ENCODE assay signal across 9 mouse cellular contexts in genomic region chr11:88613771-88614526, GRCm38 (mm10).
DNase-seq lines count a peak whose midpoint lies in the region; ATAC-seq and TF ChIP-seq lines count a peak whose summit lies in the region.
"Had no signal": no experiment of that assay in that cellular context is flagged by ENCODE, and none has a peak within 500 bp of the region (broad histone marks: within the 10 kb centered on the region; RNA-seq: fewer than 3 reads in every experiment).

No protein-coding gene starts in this region.

- H3K4me2 ChIP-seq in heart, embryonic 11.5 days, result peak overlapping the region; percentile 25; the same call in 1 of the 2 replicates
- no peak overlapping the region for H3K4me2 ChIP-seq in midbrain, embryonic 13.5 days (replicated peaks)
- H3K4me2 ChIP-seq: limb, embryonic 13.5 days had no signal

- TF ChIP-seq CTCF in left cerebral cortex, adult 2 months (IDR thresholded peaks at IDR 0.05), result no peak

- intact Hi-C loops in left cerebral cortex, adult 2 months (cut with DNase I), result no loop called here
- intact Hi-C loops in left cerebral cortex, postnatal 4 days (cut with DNase I), result no loop called here

- peak overlapping the region; percentile 67 for H3K27ac ChIP-seq in left cerebral cortex, adult 2 months
- peak overlapping the region; percentile 77 for H3K27ac ChIP-seq in heart, embryonic 11.5 days (ENCODE audit: low read depth, low read length)
- H3K27ac ChIP-seq in limb, embryonic 10.5 days, result peak overlapping the region; percentile 23; the same call in 1 of the 2 replicates
- peak overlapping the region; percentile 25; the same call in 1 of the 2 replicates for H3K27ac ChIP-seq in midbrain, embryonic 13.5 days
- H3K27ac ChIP-seq: limb, embryonic 13.5 days had no signal

- no peak overlapping the region for H3K4me3 ChIP-seq in left cerebral cortex, adult 2 months
- H3K4me3 ChIP-seq in heart, embryonic 11.5 days (ENCODE audit: low read depth, low read length), result no peak overlapping the region
- no peak overlapping the region for H3K4me3 ChIP-seq in limb, embryonic 10.5 days
- H3K4me3 ChIP-seq in midbrain, embryonic 13.5 days (replicated peaks), result no peak overlapping the region
- H3K4me3 ChIP-seq: limb, embryonic 13.5 days had no signal

- H3K36me3 ChIP-seq in heart, embryonic 11.5 days (ENCODE audit: control insufficient read depth, insufficient read depth, low read length), result no peaks in the 10 kb centered on the region
- peaks cover 51% of the 10 kb centered on the region for H3K36me3 ChIP-seq in limb, embryonic 10.5 days
- H3K36me3 ChIP-seq in midbrain, embryonic 13.5 days, result 0 out of 2 replicates have a peak, but pooled peaks cover 2% of the 10 kb centered on the region

- 38% methylated on average over 11 of the region's 11 CpGs for WGBS in heart, embryonic 11.5 days (ENCODE audit: insufficient replicate concordance)
- 87% methylated on average over 11 of the region's 11 CpGs for WGBS in limb, embryonic 10.5 days
- WGBS in midbrain, embryonic 13.5 days, result 86% methylated on average over 11 of the region's 11 CpGs

- DNase-seq in left cerebral cortex, adult 2 months (ENCODE audit: extremely low spot score in 1 of 2, low spot score in 2 of 2), result no peak
- DNase-seq in left cerebral cortex, postnatal 4 days, result no peak
- no peak for DNase-seq in limb, embryonic 10.5 days (ENCODE audit: low spot score)
- peak; percentile 70 for DNase-seq in thymus, postnatal 0 days (ENCODE audit: low spot score)
- DNase-seq in layer of hippocampus, postnatal 25 days (ENCODE audit: extremely low spot score in 1 of 2, low spot score in 1 of 2), result no peak
- DNase-seq in left cerebral cortex, adult 9 months (ENCODE audit: low spot score in 2 of 2), result no peak

- H3K9me3 ChIP-seq in heart, embryonic 11.5 days (replicated peaks; ENCODE audit: control insufficient read depth, low read length), result no peaks in the 10 kb centered on the region
- no peaks in the 10 kb centered on the region for H3K9me3 ChIP-seq in limb, embryonic 10.5 days (replicated peaks)
- no peaks in the 10 kb centered on the region for H3K9me3 ChIP-seq in midbrain, embryonic 13.5 days
- H3K9me3 ChIP-seq: limb, embryonic 13.5 days had no signal

- H3K4me1 ChIP-seq in heart, embryonic 11.5 days (ENCODE audit: control insufficient read depth, insufficient read depth, low read length), result peaks cover 40% of the 10 kb centered on the region
- H3K4me1 ChIP-seq in limb, embryonic 10.5 days, result peaks cover 27% of the 10 kb centered on the region
- peaks cover 52% of the 10 kb centered on the region for H3K4me1 ChIP-seq in midbrain, embryonic 13.5 days (replicated peaks)

- H3K9ac ChIP-seq in heart, embryonic 11.5 days (ENCODE audit: low read depth, low read length), result no peak overlapping the region
- 0 out of 2 replicates have a peak overlapping the region, but pooled peaks have one; percentile 12 for H3K9ac ChIP-seq in midbrain, embryonic 13.5 days (replicated peaks)
- H3K9ac ChIP-seq: limb, embryonic 13.5 days had no signal

- ATAC-seq in heart, embryonic 11.5 days (replicated peaks; ENCODE audit: insufficient number of reproducible peaks, low FRiP score, low TSS enrichment), result no peak; the same call in 1 of the 2 replicates
- no peak for ATAC-seq in midbrain, embryonic 13.5 days

- no peaks in the 10 kb centered on the region for H3K27me3 ChIP-seq in heart, embryonic 11.5 days (ENCODE audit: control insufficient read depth, insufficient read depth, low read length)
- H3K27me3 ChIP-seq in limb, embryonic 10.5 days (ENCODE audit: low read depth, poor library complexity, severe bottlenecking), result peaks cover 18% of the 10 kb centered on the region; the same call in 1 of the 2 replicates
- no peaks in the 10 kb centered on the region for H3K27me3 ChIP-seq in midbrain, embryonic 13.5 days
- H3K27me3 ChIP-seq: limb, embryonic 13.5 days had no signal

Comparison
In these comparisons a context has a peak if more than half of its experiments do, and no peak if none do; other contexts are left out.
1. H3K27ac ChIP-seq: peak in every context shown above with its lines; median percentile 77 in heart, embryonic 11.5 days; 67 in left cerebral cortex, adult 2 months; 25 in midbrain, embryonic 13.5 days; 23 in limb, embryonic 10.5 days.